Comparison of ENCODE assay signal across 9 mouse cellular contexts in the genomic region with DNA sequence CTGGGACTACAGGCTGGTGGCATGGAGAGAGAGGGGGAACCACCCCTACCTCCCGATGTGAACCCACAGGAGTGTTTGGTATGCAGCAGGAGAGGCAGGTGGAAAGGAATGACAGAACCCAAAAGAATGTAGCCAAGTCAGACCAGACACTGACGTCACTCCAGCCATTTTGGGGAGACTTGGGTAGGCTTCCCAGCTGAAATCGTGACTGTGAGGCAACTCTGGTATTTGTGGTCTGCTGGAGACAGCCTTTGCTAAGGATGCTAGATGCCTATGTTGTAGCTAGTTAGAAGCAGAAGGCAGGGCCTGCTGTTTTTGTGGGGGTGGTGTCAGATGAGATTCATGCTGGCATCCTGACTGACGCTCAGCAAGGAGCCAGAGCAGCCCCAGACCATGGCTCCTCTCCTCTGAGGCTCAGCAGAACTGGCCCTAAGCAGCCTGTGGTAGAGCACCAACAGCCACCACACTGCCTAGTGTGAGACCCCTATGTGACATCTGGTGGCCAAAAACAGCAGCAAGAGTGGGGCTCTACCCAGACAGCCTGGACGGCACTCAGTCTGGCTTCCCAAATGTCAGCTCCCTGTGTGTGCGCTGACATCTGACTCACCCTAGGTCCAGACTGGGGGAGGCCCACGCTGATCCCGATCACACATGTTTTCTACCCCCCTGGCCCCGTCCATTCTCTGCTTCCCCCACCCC. TPM values are rescaled to one million over a fixed set of nuclear protein-coding genes. Genes with fewer than 3 reads are reported as not detected.
DNase-seq lines count a peak whose midpoint lies in the region; ATAC-seq and TF ChIP-seq lines count a peak whose summit lies in the region.
"Had no signal": no experiment of that assay in that cellular context is flagged by ENCODE, and none has a peak within 500 bp of the region (broad histone marks: within the 10 kb centered on the region; RNA-seq: fewer than 3 reads in every experiment).

No protein-coding gene starts in this region.

- no peaks in the 10 kb centered on the region for H3K9me3 ChIP-seq in kidney, embryonic 14.5 days (ENCODE audit: control insufficient read depth, low read length)
- H3K9me3 ChIP-seq in embryonic facial prominence, embryonic 11.5 days (replicated peaks; ENCODE audit: control insufficient read depth, low read length) = no peaks in the 10 kb centered on the region
- H3K9me3 ChIP-seq: liver, embryonic 15.5 days had no signal

- no peak overlapping the region for H3K4me2 ChIP-seq in kidney, embryonic 14.5 days (replicated peaks; ENCODE audit: low read depth, low read length)
- no peak overlapping the region for H3K4me2 ChIP-seq in embryonic facial prominence, embryonic 11.5 days (ENCODE audit: low read depth, low read length)
- H3K4me2 ChIP-seq: liver, embryonic 15.5 days had no signal

- H3K4me1 ChIP-seq in kidney, embryonic 14.5 days (ENCODE audit: control insufficient read depth, insufficient read depth, low read length) = peaks cover 55% of the 10 kb centered on the region
- H3K4me1 ChIP-seq in embryonic facial prominence, embryonic 11.5 days (ENCODE audit: control insufficient read depth, insufficient read depth, low read length) = peaks cover 19% of the 10 kb centered on the region
- H3K4me1 ChIP-seq: liver, embryonic 15.5 days had no signal

- WGBS in kidney, embryonic 14.5 days = 36% methylated on average over 9 of the region's 9 CpGs
- 35% methylated on average over 9 of the region's 9 CpGs for WGBS in embryonic facial prominence, embryonic 11.5 days

- no peak overlapping the region for H3K4me3 ChIP-seq in kidney, embryonic 14.5 days (ENCODE audit: low read length)
- no peak overlapping the region for H3K4me3 ChIP-seq in embryonic facial prominence, embryonic 11.5 days (ENCODE audit: low read depth, low read length)
- H3K4me3 ChIP-seq in left cerebral cortex, adult 2 months = no peak overlapping the region
- H3K4me3 ChIP-seq: liver, embryonic 15.5 days had no signal

- H3K36me3 ChIP-seq in kidney, embryonic 14.5 days (ENCODE audit: control insufficient read depth, insufficient read depth, low read length) = no peaks in the 10 kb centered on the region; the same call in 1 of the 2 replicates
- H3K36me3 ChIP-seq in embryonic facial prominence, embryonic 11.5 days (replicated peaks; ENCODE audit: control insufficient read depth, insufficient read depth, low read depth, low read length) = no peaks in the 10 kb centered on the region
- H3K36me3 ChIP-seq: liver, embryonic 15.5 days had no signal

- H3K9ac ChIP-seq in kidney, embryonic 14.5 days (ENCODE audit: low read depth, low read length) = 0 out of 2 replicates have a peak overlapping the region, but pooled peaks have one; percentile 4
- 0 out of 2 replicates have a peak overlapping the region, but pooled peaks have one; percentile 19 for H3K9ac ChIP-seq in embryonic facial prominence, embryonic 11.5 days (replicated peaks; ENCODE audit: low read length)
- H3K9ac ChIP-seq: liver, embryonic 15.5 days had no signal

- 0 out of 2 replicates have a peak overlapping the region, but pooled peaks have one; percentile 37 for H3K27ac ChIP-seq in kidney, embryonic 14.5 days (ENCODE audit: low read depth, low read length)
- H3K27ac ChIP-seq in embryonic facial prominence, embryonic 11.5 days (replicated peaks; ENCODE audit: low read depth, low read length) = no peak overlapping the region
- peak overlapping the region; percentile 91 for H3K27ac ChIP-seq in left cerebral cortex, adult 2 months
- H3K27ac ChIP-seq: liver, embryonic 15.5 days had no signal

- DNase-seq in kidney, adult 9 months = no peak
- DNase-seq in Muller cell, postnatal 12 days (ENCODE audit: inconsistent ontology term) = peak; percentile 93
- DNase-seq in embryonic facial prominence, embryonic 11.5 days (ENCODE audit: low spot score) = no peak
- peak in 1 of 2 experiments; percentile 71 for DNase-seq in left cerebral cortex, adult 2 months (ENCODE audit: extremely low spot score in 1 of 2, low spot score in 2 of 2)
- peak; percentile 46 to 57 for DNase-seq in thymus, postnatal 36 days
- DNase-seq in MN1 (ENCODE audit: low spot score) = no peak
- no peak for DNase-seq in gastrocnemius, postnatal 4 days (ENCODE audit: low spot score in 2 of 2)

- TF ChIP-seq CTCF in left cerebral cortex, adult 2 months (IDR thresholded peaks at IDR 0.05) = no peak; the same call in 1 of the 2 replicates

- H3K27me3 ChIP-seq in kidney, embryonic 14.5 days (ENCODE audit: control insufficient read depth, insufficient read depth, low read length) = no peaks in the 10 kb centered on the region
- H3K27me3 ChIP-seq in embryonic facial prominence, embryonic 11.5 days (ENCODE audit: control insufficient read depth, insufficient read depth, low read length) = no peaks in the 10 kb centered on the region
- H3K27me3 ChIP-seq: liver, embryonic 15.5 days had no signal

- ATAC-seq in kidney, embryonic 14.5 days (ENCODE audit: low FRiP score, low TSS enrichment) = peak; percentile 32
- ATAC-seq in embryonic facial prominence, embryonic 11.5 days (replicated peaks; ENCODE audit: insufficient number of reproducible peaks, low FRiP score, low TSS enrichment, low read depth) = 0 out of 2 replicates have a peak, but pooled peaks have one; percentile 13

- intact Hi-C loops in left cerebral cortex, adult 2 months (cut with DNase I) = loop anchor here (2.0 to 5.0 kb wide), 2 partner anchors 126 to 428 kb away; no protein-coding TSS in a partner anchor

RNA-seq across cellular contexts. Expression of a gene that starts 29.0 kb away (rescaled TPM):
- polyA plus RNA-seq in kidney, embryonic 14.5 days (2014; fragmentation: Nextera tagmentation; extraction: Ambion mirVana) = 4.7 and 4.9 TPM in 2 replicates
- 2.6 and 3.6 TPM in 2 replicates for polyA plus RNA-seq in embryonic facial prominence, embryonic 11.5 days (2014; fragmentation: Nextera tagmentation; extraction: Ambion mirVana)
- total RNA-seq in left cerebral cortex, adult 2 months (2021) = 10 to 100 TPM in 1 of 2 experiments, 1 to 10 TPM in 1; 9.9 to 14.7 TPM
- total RNA-seq in gastrocnemius, postnatal 4 days (2021) = 10 to 100 TPM; 18.4 to 23.4 TPM

RNA-seq across cellular contexts. Expression of a gene that starts 56.7 kb away (rescaled TPM):
- 69.2 and 86.8 TPM in 2 replicates for polyA plus RNA-seq in kidney, embryonic 14.5 days (2014; fragmentation: Nextera tagmentation; extraction: Ambion mirVana)
- 93.3 and 103 TPM in 2 replicates for polyA plus RNA-seq in embryonic facial prominence, embryonic 11.5 days (2014; fragmentation: Nextera tagmentation; extraction: Ambion mirVana)
- total RNA-seq in left cerebral cortex, adult 2 months (2021) = 100 to 1,000 TPM; 114 to 120 TPM
- 10 to 100 TPM; 36.6 to 39.1 TPM for total RNA-seq in gastrocnemius, postnatal 4 days (2021)

Comparison
In these comparisons a context has a peak if more than half of its experiments do, and no peak if none do; other contexts are left out.
1. DNase-seq: peak in Muller cell, postnatal 12 days (single experiment) and thymus, postnatal 36 days (2 of 2); none in kidney, adult 9 months (single experiment), embryonic facial prominence, embryonic 11.5 days (single experiment), MN1 (single experiment) and gastrocnemius, postnatal 4 days (0 of 2).